Mouse (Mus musculus) hindbrain, embryonic 15.5 days (tissue): Measurements from ENCODE around the gene Ppil6. TPM values are rescaled to one million over a fixed set of nuclear protein-coding genes. Genes with fewer than 3 reads are reported as not detected.
"Not testable (repeated sequence)": the region's sequence is repeated elsewhere in the genome, so short reads cannot be mapped to it uniquely, and the experiment has no call there.

Experiments
- ATAC-seq: fragments of 200-750 bp; cut with Nextera tagmentation; 2 replicates; pipeline ENCODE4 v1.8.0; 2017; ENCODE audit warnings: low read depth, moderate number of reproducible peaks, moderate TSS enrichment; ENCODE audit not compliant: low FRiP score
- H3K27ac ChIP-seq: fragments of 300-500 bp; sonication (generic); replicated peaks from 2 replicates; pipeline ENCODE4 v1.5.1; 2015; ENCODE audit warnings: mild to moderate bottlenecking, inconsistent platforms
- H3K27me3 ChIP-seq: fragments of 300-500 bp; sonication (generic); 2 replicates; pipeline ENCODE4 v1.6.1; 2015; ENCODE audit warnings: control low read depth, inconsistent platforms
- H3K36me3 ChIP-seq: fragments of 300-500 bp; sonication (generic); 2 replicates; pipeline ENCODE4 v1.6.1; 2015; ENCODE audit warnings: control low read depth, inconsistent platforms
- H3K4me1 ChIP-seq: fragments of 300-500 bp; sonication (generic); replicated peaks from 2 replicates; pipeline ENCODE4 v1.6.1; 2015; ENCODE audit warnings: control low read depth, inconsistent platforms
- H3K4me2 ChIP-seq: fragments of 300-500 bp; sonication (generic); 2 replicates; pipeline ENCODE4 v1.6.1; 2015; ENCODE audit warnings: moderate library complexity, mild to moderate bottlenecking, inconsistent platforms
- H3K4me3 ChIP-seq: fragments of 300-500 bp; sonication (generic); 2 replicates; pipeline ENCODE4 v1.5.1; 2015; ENCODE audit warnings: mild to moderate bottlenecking, inconsistent platforms
- H3K9ac ChIP-seq: fragments of 300-500 bp; sonication (generic); 2 replicates; pipeline ENCODE4 v1.6.1; 2015; ENCODE audit warnings: inconsistent platforms
- H3K9me3 ChIP-seq: fragments of 300-500 bp; sonication (generic); 2 replicates; pipeline ENCODE4 v1.6.1; 2016; ENCODE audit warnings: control low read depth, inconsistent platforms
- WGBS: fragments of 180-500 bp; shearing (Covaris S2); methylation state at CpG from one replicate; pipeline ENCODE4 v1.1.7; 2015; 5-methylcytosine and 5-hydroxymethylcytosine counted together
- polyA plus RNA-seq: library from polyadenylated mRNA; unstranded; fragments of >200 nt; fragmentation: Nextera tagmentation; extraction: Ambion mirVana; gene quantifications from 2 replicates; pipeline ENCODE4 v1.2.1, GENCODE M21; 2015

The Ppil6 gene
- polyA plus RNA-seq, 1 experiment from 2014 or later = 4.5 TPM

DNA sequence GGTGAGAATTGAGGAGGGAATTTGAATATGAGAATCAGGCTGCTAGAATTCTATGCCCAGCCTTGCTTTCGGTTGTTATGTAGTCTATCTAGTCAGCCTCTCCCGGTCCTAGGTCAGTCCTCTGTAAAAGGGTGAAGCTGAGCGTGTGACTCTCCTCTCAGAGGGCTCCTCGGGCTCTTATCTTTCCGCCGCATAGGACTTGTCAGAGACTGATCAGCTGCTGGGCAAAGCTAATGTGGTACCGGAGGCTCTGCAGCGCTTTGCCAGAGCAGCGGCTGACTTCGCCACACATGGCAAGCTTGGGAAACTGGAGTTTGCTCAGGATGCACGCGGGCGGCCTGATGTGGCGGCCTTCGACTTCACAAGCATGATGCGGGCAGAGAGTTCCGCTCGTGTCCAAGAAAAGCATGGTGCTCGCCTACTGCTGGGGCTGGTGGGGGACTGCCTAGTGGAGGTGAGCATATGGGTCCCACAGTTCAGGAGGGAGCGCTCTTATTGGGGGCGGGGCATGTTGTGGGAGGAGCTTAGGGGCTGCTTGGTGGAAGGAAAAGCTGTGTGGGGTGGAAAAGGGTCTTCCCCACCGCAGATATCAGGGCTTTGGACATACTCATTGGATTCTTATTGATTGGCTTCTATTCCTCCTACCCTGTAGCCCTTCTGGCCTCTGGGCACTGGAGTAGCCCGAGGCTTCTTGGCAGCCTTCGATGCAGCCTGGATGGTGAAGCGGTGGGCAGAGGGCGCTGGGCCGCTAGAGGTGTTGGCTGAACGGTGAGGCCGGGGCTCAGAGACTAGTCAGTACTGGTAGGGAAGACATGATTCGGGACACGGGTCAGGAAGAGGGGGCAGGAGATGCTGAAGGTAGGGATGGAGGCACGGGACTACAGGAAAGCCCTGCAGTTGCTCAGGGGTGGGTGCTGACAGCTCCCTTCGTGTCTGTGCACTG is 9.0 kb upstream of the Ppil6 start:
- Histone ChIP-seq H3K36me3 (no peaks in the 10 kb centered on the region; the same call in 1 of the 2 replicates), H3K4me3 (no peak overlapping the region), H3K9me3 (no peaks in the 10 kb centered on the region), H3K27ac (no peak overlapping the region), H3K27me3 (no peaks in the 10 kb centered on the region), H3K9ac (no peak overlapping the region), H3K4me1 (peaks cover 22% of the 10 kb centered on the region), H3K4me2 (no peak overlapping the region)
- 67% methylated on average over 33 of the region's 33 CpGs for WGBS
- ATAC-seq = no peak

GRCm38 (mm10) chr10:41482446-41482845 is 7.8 kb upstream of the Ppil6 start:
- Histone ChIP-seq H3K27ac (no peak overlapping the region), H3K4me2 (no peak overlapping the region), H3K36me3 (no peaks in the 10 kb centered on the region; the same call in 1 of the 2 replicates), H3K9me3 (no peaks in the 10 kb centered on the region), H3K4me1 (peaks cover 9% of the 10 kb centered on the region), H3K27me3 (no peaks in the 10 kb centered on the region), H3K9ac (no peak overlapping the region), H3K4me3 (no peak overlapping the region)
- no peak for ATAC-seq
- WGBS = 76% methylated on average over 7 of the region's 7 CpGs

- Histone ChIP-seq H3K4me2 (no peak overlapping the region), H3K9me3 (no peaks in the 10 kb centered on the region), H3K36me3 (no peaks in the 10 kb centered on the region; the same call in 1 of the 2 replicates), H3K4me3 (no peak overlapping the region), H3K4me1 (peaks cover 20% of the 10 kb centered on the region), H3K9ac (no peak overlapping the region), H3K27me3 (no peaks in the 10 kb centered on the region), H3K27ac (no peak overlapping the region)
- 94% methylated on average over 16 of the region's 16 CpGs for WGBS
- ATAC-seq = no peak
Measured at GRCm38 (mm10) chr10:41485778-41486177, 4.5 kb upstream of the Ppil6 start.

DNA sequence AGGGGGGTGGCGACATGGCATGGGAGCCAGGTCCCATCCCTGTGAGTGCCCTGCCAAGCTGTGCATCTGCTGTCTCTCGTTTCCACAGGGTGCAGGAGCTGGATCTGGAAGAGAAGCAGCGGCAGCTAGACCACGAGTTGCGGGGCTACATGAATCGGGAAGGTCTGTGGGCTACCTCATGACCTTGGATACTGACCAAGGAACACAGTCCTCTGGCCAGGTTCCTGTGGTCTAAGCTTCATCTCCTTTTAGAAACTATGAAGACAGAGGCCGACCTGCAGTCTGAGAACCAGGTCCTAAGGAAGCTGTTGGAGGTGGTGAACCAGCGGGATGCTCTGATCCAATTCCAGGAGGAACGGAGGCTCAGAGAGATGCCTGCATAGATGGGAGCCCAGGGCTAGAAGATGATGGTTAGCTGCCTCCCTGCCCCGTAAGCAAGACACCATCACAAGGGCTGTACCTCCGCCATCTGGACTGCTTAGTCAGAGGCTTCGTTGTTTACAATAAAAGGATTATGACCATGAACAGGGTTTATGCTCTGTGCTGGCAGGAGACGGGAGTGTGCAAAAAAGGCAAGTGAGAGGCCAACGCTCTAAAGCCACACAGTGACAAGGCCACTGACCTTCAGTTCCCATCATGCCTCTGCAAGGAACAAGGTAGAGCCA is 3.6 kb upstream of the Ppil6 start:
- Histone ChIP-seq H3K9me3 (no peaks in the 10 kb centered on the region), H3K27me3 (no peaks in the 10 kb centered on the region), H3K4me3 (no peak overlapping the region), H3K27ac (no peak overlapping the region), H3K9ac (no peak overlapping the region), H3K36me3 (no peaks in the 10 kb centered on the region; the same call in 1 of the 2 replicates), H3K4me1 (peaks cover 19% of the 10 kb centered on the region), H3K4me2 (no peak overlapping the region)
- no peak for ATAC-seq
- 80% methylated on average over 14 of the region's 14 CpGs for WGBS

DNA sequence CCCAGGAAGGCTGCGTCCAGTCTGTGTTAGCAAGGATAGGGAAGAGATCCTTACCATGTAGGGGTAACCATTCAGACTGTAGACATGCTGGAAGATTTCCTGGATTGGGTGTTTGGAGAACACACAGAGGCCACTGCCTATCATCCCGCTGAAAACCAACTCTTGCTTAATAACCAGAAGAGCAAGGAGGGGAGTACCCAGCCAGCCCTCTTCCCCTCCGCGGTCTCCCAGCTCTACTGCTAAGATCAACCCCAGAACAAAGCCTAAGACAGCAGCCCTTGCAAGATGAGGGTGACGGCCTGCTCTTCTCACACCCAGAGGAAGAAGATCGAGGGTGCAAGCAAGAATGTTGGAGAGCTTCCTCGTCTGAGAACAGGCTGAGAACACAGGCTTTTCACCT is 1.4 kb upstream of the Ppil6 start:
- WGBS = 53% methylated on average over 7 of the region's 7 CpGs
- Histone ChIP-seq H3K4me2 (peak overlapping the region; percentile 95), H3K9ac (no peak overlapping the region), H3K4me3 (peak overlapping the region; percentile 72), H3K9me3 (no peaks in the 10 kb centered on the region), H3K27ac (no peak overlapping the region), H3K36me3 (no peaks in the 10 kb centered on the region; the same call in 1 of the 2 replicates), H3K27me3 (no peaks in the 10 kb centered on the region), H3K4me1 (peaks cover 19% of the 10 kb centered on the region)
- no peak for ATAC-seq

GRCm38 (mm10) chr10:41489294-41489693 is 945 bp upstream of the Ppil6 start:
- no peak for ATAC-seq

GRCm38 (mm10) chr10:41490518-41490873 is 257 bp downstream of the Ppil6 start:
- H3K9ac ChIP-seq = peak overlapping the region; percentile 72
- H3K27me3 ChIP-seq = no peaks in the 10 kb centered on the region
- H3K4me3 ChIP-seq = peak overlapping the region; percentile 72
- peak; percentile 77 for ATAC-seq
- no peaks in the 10 kb centered on the region for H3K36me3 ChIP-seq
- WGBS = under 1% methylated on average over 29 of the region's 29 CpGs
- H3K27ac ChIP-seq = 0 out of 2 replicates have a peak overlapping the region, but pooled peaks have one; percentile 62
- H3K4me1 ChIP-seq = peaks cover 19% of the 10 kb centered on the region
- H3K4me2 ChIP-seq = peak overlapping the region; percentile 95
- H3K9me3 ChIP-seq = no peaks in the 10 kb centered on the region

More at GRCm38 (mm10) chr10:41489294-41489693, 945 bp upstream of the Ppil6 start:
- Histone ChIP-seq H3K9me3 (no peaks in the 10 kb centered on the region), H3K9ac (peak overlapping the region; percentile 72), H3K4me3 (peak overlapping the region; percentile 72), H3K27ac (no peak overlapping the region), H3K4me2 (peak overlapping the region; percentile 95), H3K36me3 (no peaks in the 10 kb centered on the region; the same call in 1 of the 2 replicates), H3K27me3 (no peaks in the 10 kb centered on the region), H3K4me1 (peaks cover 19% of the 10 kb centered on the region)
- 33% methylated on average over 8 of the region's 8 CpGs for WGBS

- Histone ChIP-seq H3K27me3 (no peaks in the 10 kb centered on the region), H3K9me3 (no peaks in the 10 kb centered on the region), H3K4me2 (peak overlapping the region; percentile 95), H3K4me3 (peak overlapping the region; percentile 72), H3K36me3 (no peaks in the 10 kb centered on the region), H3K9ac (no peak overlapping the region), H3K4me1 (peaks cover 19% of the 10 kb centered on the region), H3K27ac (no peak overlapping the region)
- ATAC-seq = no peak
- 46% methylated on average over 4 of the region's 4 CpGs for WGBS
Measured at GRCm38 (mm10) chr10:41491111-41491510, 872 bp downstream of the Ppil6 start.

DNA sequence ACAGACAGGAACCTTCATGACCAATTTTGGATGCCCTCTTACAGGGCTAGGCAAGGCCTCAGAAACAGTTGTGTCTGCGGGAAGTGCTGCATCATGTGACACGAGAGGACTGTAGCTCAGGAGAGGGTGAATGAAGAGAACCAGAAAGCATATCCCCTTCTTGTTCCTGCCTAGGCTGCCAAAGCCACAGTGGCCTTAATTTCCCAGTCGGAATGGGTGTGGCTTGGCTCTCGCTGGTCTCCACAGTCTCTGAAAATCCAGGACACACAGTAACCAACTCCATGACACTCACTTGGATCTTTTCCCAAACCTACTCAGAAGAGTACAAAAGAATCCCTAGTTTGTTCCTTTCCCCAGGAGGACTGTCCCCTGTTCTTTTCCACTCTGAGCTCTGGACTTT is 10.7 kb downstream of the Ppil6 start:
- Histone ChIP-seq H3K4me3 (no peak overlapping the region), H3K9ac (no peak overlapping the region), H3K4me2 (no peak overlapping the region), H3K36me3 (no peaks in the 10 kb centered on the region), H3K27ac (no peak overlapping the region), H3K9me3 (no peaks in the 10 kb centered on the region), H3K4me1 (no peaks in the 10 kb centered on the region; the same call in 1 of the 2 replicates), H3K27me3 (no peaks in the 10 kb centered on the region)
- 56% methylated on average over 4 of the region's 4 CpGs for WGBS
- peak; percentile 59 for ATAC-seq

GRCm38 (mm10) chr10:41504996-41505395 is 14.8 kb downstream of the Ppil6 start:
- Histone ChIP-seq H3K9ac (0 out of 2 replicates have a peak overlapping the region, but pooled peaks have one; percentile 1), H3K4me3 (no peak overlapping the region), H3K27me3 (no peaks in the 10 kb centered on the region), H3K36me3 (no peaks in the 10 kb centered on the region), H3K4me2 (no peak overlapping the region), H3K27ac (no peak overlapping the region), H3K4me1 (no peaks in the 10 kb centered on the region; the same call in 1 of the 2 replicates), H3K9me3 (no peaks in the 10 kb centered on the region)
- 0 out of 2 replicates have a peak, but pooled peaks have one; percentile 31 for ATAC-seq
- WGBS = 92% methylated on average over 1 of the region's 1 CpGs

- not testable (repeated sequence) for H3K36me3 ChIP-seq, H3K9me3 ChIP-seq, H3K4me3 ChIP-seq, H3K27me3 ChIP-seq, H3K27ac ChIP-seq, H3K4me2 ChIP-seq, H3K4me1 ChIP-seq
- peak; percentile 82 for ATAC-seq
- WGBS = 3% methylated on average over 3 of the region's 3 CpGs
- 0 out of 2 replicates have a peak overlapping the region, but pooled peaks have one; percentile 1 for H3K9ac ChIP-seq
Measured at GRCm38 (mm10) chr10:41505446-41505845, 15.2 kb downstream of the Ppil6 start.

GRCm38 (mm10) chr10:41509160-41509559 is 18.9 kb downstream of the Ppil6 start:
- 42% methylated on average over 2 of the region's 2 CpGs for WGBS
- H3K36me3 ChIP-seq = no peaks in the 10 kb centered on the region
- no peak overlapping the region for H3K27ac ChIP-seq
- H3K9ac ChIP-seq = no peak overlapping the region
- H3K4me3 ChIP-seq = no peak overlapping the region
- H3K4me1 ChIP-seq = no peaks in the 10 kb centered on the region; the same call in 1 of the 2 replicates
- no peak for ATAC-seq
- no peak overlapping the region for H3K4me2 ChIP-seq
- H3K27me3 ChIP-seq = no peaks in the 10 kb centered on the region
- H3K9me3 ChIP-seq = no peaks in the 10 kb centered on the region
